Mouse (Mus musculus) R1 (cell line): ENCODE results near the gene Dock10.
A peak's percentile ranks its signal among the peaks of the same experiment; 100 is the strongest.

Experiments used
- DNase-seq: peaks from one replicate; pipeline ENCODE4 v3.0.0-alpha.2; 2018; ENCODE audit warnings: low read depth, low spot score

The Dock10 gene

DNA sequence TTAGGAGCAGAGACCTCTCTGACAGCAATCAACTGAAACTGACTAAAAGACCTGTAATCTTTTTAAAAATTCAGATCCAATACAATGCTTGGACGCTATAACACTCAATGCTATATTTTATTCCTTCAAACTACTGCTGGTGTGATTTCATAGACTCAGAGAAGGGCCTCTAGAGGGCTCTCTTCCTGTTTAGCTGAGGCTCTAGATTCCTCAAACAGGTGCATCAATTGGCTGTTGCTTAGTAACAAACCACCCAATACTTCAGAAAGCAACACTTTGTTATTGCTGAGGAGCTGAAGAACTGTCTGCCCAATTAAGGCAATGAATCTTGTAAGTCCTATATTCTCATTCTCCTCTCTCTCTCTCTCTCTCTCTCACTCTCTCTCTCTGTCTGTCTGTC lies 30.1 kb downstream of the Dock10 start:
- peak; percentile 27 for DNase-seq

DNA sequence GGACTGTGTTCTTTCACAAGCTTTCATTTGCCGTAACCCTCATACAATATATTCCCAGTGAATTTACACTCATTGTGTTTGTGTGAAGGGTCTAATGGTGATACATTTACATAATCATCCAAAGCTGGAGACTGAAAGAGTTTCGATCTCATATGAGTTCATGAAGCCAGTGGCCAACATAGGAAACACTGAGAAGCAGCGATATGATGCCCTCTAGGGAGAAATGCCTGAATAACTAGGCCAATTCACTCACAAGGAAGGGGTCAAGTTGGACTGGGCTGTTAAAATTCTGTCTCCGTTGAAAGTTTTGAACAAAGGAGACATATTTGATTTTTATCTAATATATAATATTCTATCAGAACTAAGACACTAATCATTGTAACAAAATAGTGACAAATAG lies 30.9 kb downstream of the Dock10 start:
- DNase-seq: no peak

DNA sequence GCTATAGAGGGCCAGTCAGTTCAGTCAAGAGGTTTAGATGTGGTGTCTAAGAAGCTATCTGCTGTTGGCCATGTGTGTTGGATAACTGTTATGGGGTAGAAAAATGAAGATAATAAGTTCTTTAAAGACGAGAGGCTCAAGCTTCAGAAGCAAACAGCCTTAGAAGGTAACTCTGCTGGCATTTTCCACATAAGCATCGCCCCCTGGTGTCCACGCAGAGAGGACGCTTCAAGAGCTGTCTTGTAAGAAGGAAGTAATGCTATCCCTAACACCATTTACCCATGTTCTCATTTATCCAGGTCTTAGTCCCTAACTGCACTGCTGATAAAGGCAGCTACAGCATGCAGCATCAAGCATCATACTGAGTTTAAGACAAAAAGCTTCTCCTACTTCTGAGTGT lies 35.7 kb downstream of the Dock10 start:
- peak; percentile 21 for DNase-seq

DNA sequence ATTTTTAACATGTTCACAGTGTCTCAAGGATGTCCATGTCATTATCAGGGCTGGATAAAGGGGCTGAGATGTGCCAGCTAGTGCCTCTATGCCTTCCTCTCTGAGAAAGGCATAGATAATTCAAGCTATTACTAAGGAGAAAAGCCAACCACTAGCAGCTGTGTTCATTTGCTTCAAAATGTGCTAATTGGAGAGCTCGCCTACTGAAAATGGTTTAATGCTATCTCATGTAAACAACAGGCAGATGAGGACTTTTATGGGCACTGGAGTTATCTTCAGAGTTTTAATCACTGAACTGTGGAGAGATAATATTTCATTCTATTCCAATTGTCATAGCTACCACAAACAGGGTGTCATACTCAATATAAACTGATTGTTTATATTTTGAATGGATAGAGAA lies 36.3 kb downstream of the Dock10 start:
- DNase-seq: no peak

DNA sequence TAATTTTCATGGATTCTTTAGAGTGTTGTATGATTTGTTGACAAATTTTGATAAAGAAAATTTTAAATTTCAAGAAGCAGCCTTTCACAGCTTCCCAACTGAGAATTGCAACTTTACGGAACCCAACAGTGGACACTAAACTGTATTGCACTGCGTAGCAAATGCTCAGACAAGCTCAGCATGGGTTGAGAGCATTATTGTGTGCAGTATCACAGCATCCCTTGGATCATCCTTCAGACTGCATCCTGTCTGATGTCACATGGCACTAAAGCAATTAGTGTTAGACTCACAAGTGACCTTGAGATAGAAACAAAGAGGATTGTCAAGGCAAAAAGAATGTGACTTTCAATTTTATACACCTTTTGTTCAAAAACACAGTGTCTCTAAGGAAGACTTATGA lies 37.1 kb downstream of the Dock10 start:
- no peak for DNase-seq

DNA sequence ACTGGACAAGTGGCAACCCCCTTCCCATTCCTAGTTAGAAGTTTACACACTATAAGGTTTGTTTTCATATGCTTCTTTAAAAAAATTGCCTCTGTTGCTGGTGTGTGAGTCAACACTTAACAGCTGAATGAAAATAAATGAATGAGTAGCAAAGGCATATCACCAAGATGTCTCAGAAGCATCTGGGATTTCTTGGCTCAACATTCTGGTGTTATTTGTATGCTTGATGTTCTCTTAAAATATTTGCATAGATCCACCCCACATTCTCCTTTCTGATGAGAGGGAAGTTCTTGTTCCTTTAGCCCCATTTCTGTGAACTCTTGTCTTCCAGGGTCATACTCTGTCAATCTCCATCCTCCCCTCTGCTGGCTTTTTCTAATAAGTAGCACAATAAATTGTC lies 38.2 kb downstream of the Dock10 start:
- no peak for DNase-seq

DNA sequence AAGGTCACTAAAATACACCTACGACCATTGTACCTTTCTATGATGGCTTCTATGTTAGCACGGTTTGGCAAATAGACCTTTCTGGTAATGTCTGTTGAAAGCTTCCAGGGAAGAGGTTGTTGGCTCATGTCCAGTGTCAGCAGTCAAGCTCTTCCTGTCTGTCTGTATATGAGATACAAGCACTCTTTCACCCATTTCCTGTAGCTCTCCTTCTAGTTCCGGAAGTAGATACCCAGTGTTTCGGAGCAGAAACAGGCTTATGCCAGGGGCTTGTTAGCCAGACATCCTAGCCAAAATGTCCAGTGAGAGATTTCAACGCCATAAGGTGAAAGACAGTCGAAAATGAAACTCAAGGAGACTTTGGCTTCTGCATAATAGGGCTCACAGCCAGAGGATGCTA lies 38.9 kb downstream of the Dock10 start:
- DNase-seq: no peak

DNA sequence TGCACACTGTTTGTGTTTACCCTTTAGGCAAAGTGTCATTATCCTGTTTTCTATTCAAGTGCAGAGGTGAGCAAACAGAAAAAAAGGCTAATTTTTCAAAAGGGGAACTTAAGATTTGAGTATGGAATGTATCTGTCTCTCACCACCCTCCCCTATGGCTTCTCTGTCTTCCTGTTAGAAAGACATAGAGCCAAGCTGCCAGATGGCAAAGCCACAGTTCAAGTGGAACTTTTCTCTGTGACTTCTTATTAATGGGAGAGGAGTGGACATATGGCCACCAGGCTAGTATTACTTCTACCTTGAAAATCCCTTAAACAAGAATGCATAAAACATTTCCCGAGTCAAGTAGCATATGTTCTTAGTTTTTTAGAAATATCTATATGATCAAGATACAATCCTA lies 39.7 kb downstream of the Dock10 start:
- no peak for DNase-seq

DNA sequence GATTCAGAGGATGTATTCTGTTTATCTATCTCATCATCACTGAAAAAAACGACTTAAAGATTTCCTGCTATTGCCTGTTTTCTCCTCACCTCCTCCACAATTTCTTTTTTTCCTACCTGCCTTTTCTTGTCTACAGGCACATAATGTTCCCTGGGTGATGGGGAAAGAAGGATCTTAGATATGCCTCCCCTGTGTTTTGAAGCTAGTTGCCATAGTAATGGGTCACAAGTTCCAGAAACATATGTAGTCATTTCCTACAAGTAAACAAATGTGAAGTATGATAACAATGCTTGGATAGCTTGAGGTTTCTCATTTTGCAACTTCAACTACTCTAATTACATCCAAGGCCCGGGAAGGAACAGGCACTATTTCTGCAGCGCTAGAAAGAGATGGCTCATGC lies 42.4 kb downstream of the Dock10 start:
- DNase-seq: no peak

DNA sequence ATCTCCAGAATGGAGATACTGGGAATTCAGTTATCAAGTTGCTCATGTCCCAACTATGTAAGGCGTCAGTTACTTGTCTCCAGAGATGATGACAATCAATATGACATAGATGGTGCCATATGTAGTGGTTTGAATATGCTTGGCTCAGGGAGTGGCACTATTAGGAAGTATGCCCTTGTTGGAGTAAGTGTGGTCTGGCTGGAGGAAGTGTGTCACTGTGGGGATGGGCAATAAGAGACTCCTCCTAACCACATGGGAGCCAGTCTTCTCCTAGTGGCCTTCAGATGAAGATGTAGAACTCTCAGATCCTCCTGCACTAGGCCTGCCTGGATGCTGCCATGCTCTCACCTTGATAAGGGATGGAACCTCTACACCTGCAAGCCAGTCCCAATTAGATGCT lies 44.4 kb downstream of the Dock10 start:
- no peak for DNase-seq

DNA sequence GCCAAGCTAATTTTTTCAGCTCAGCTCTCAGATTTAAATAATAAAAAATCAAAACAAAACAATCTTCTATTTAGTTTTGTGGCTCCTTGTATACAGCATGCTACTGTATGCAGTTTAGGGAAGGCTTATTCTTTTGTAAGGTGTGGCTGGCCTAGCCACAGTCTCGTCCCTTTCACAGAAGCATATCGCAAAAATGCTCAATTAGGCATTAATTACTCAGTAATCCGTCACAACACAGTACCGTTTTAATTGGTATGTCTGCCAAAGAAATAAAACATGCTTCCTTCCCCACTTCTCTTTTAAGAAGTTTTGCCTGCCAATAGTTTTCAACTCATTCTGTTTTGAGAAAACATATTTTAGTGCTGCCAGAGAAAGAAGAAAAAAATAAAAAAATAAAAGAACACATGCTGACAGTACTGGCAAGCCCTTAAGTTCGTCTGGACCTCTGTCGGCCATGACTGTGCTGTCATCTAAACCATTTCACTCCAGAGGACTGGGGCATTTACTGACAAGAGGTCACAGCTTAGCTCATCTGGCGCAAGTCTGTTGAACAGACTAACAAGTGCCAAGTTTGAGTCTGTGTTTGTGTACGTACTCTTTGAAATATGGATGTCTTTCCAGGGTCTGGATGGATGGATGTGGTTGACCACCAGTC lies 47.6 kb downstream of the Dock10 start:
- no peak for DNase-seq

DNA sequence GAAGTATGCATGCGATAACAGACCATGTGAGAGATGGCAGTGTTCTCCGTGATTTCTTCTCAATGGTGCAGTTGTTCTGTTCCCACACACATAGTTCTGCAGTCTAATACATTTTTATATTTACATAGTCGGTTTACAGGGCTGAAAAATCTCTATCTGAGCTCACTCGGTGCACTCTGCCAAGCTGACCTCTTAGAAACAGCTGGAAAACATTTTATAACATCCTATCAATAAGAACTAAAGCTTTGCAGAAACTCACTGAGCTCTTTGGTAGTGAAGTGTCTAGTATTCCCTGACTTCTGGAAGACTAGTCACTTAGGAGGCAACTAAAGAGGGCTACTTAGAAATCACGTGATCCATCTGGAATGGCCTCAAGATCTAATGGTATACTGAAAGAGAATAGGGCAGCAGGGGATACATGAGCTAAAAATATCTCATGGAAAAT lies 48.2 kb downstream of the Dock10 start:
- DNase-seq: no peak

DNA sequence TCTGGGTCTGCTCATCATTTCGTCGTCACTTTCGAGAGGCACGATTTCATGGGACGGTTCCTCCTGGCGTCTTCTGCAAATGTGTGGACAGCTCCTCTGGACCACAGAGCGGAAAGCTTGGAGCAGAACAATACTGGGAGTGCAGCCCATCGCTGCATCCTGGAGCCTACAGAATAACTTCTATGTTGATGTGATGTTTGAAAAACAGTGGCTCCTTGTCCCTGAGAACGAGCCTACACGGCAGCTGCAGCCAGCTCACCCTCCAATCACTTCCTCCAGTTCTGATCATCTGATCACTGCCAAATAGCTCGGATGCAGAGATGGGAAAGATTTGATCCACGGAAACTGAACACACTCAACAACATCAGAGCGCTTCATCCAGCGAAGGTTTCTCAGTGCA lies 49.0 kb downstream of the Dock10 start:
- no peak for DNase-seq

DNA sequence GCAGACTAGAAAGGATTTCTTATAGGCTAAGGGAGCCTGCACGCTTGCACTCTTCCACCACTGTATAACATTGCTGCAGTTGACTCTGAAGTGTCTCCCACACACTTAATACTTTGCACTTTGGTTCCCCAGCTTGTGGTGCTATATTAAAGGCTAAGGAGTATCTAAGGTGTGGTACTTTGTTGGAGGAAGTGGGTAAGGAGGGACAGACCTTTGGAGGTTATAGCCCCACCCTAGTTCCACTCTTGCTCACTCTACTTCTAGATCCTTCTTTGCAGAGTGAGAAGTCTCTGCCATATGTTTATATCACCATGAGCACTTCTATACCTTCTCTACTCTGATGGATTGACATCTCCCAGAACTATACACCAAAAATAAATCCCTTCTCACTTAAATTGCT lies 55.0 kb downstream of the Dock10 start:
- DNase-seq: no peak

DNA sequence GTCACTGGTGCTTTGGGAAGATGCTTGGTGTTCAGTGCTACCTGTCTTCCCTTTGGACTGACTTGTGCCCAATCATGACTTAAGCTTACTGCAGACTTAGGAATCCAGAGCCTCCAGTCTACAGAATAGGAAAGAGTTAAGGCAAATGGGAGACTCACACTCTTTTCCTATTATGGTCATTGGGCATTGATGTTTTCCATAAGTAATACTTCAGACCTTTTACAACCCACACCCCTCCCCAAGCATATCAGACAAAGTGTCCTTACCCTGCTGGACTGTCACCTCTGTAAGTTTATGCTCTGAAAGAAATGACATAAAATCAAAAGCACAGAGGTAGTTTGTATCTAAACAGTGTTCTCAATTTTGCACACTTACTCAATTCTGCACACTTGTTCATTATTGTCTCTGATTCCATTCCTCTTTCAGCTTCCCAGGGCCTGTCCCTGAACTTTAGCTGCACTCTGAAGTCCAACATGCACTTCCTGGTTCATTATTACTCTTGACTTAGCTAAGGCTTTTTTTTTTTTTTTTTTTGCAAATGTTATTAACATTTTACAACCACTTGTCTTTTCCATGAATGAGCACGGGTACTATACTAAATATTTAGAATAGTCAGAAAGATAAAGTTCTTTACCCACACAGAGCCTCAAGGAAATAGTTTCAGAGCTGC lies 82.2 kb downstream of the Dock10 start:
- no peak for DNase-seq

DNA sequence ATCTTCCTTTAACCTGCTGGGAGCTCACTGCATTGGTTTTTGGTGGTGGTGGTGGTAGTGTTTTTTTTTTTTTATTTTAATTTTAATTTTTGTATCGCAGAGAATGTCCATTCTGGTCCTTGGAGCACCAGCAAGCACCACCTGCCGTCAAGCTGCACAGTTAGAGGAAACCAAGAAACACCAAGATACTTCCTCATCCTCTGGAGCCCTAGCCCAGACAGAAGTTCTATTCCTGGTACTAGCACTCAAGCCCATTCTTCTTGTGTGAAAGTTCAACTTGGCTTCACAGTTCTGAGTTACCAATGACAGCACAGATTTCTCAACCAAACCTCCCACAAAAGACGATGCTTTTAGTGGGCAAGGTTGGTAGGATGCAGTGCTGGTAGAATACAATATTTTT lies 86.6 kb downstream of the Dock10 start:
- DNase-seq: no peak

DNA sequence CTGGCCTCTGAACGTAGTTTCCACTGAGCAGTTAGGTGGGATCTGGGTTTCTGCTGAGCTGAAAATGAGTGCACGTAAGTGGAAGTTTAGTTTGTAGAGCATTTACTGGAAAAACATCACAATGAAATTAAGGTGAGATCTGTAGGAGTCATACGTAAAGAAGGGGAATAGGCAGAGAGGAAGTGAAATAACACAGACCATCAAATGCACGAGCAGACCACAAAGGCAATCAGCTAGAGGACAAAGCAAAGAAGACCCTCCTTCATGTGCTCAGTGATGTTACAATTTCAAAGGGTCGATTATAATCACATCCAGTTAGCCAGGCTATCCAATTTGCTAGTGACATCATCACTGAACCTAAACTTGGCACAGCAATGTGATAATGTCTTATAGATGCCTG lies 87.3 kb downstream of the Dock10 start:
- DNase-seq: no peak

DNA sequence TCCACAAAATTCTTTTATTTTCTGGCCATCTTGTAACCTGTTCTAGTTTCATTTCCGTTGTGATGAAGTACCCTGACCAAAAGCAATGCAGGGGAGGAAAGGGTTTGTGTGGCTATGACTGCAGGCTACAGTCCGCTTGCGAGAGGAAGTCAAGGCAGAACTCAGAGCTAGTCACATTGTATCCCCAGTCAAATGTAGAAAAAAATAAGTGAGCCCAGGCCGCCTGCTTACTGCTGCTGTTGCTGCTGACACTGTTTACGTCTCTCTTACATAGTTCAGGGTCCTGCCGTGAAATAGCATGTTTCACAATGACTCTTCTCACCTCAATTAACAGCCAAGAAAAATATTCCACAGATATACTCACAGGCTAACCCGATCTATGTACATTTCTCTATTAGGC lies 87.9 kb downstream of the Dock10 start:
- DNase-seq: no peak

DNA sequence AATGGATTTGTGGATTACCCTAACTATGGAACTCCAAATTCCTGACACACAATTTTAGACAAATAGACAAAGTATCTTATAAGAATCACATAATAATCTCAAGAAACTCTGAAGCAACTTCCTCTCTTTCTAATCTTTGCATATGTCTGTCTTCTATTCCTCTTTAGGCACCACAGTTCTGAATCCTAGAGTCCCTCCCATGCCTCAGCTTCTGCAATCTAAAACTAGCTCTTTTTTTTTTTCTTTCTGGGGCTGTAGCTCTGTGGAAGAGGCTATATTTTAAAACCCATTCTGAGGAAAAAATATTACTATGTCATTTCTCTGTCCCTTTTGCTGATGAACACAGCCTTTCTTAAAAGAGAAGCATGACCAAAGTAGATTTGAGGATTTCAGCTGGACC lies 92.6 kb downstream of the Dock10 start:
- DNase-seq: no peak

DNA sequence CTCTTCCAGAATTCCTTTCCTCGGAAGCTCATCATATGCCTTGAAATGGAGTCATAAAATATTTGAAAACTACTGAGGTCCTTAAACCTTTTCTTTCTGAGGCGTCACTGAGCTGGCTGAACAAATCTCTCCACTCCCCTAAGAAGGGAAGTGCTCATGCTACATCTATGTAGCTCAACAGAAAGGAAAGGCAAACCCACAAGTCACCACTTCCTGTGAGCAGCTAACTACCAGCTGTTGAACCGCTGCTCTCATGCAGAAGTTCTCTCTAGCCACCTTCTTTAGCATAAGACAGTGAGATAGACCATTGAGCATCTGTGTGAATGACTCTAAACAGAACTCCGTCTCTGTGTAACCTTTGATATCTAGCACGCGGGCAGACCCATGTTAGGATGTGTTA lies 93.2 kb downstream of the Dock10 start:
- DNase-seq: no peak

DNA sequence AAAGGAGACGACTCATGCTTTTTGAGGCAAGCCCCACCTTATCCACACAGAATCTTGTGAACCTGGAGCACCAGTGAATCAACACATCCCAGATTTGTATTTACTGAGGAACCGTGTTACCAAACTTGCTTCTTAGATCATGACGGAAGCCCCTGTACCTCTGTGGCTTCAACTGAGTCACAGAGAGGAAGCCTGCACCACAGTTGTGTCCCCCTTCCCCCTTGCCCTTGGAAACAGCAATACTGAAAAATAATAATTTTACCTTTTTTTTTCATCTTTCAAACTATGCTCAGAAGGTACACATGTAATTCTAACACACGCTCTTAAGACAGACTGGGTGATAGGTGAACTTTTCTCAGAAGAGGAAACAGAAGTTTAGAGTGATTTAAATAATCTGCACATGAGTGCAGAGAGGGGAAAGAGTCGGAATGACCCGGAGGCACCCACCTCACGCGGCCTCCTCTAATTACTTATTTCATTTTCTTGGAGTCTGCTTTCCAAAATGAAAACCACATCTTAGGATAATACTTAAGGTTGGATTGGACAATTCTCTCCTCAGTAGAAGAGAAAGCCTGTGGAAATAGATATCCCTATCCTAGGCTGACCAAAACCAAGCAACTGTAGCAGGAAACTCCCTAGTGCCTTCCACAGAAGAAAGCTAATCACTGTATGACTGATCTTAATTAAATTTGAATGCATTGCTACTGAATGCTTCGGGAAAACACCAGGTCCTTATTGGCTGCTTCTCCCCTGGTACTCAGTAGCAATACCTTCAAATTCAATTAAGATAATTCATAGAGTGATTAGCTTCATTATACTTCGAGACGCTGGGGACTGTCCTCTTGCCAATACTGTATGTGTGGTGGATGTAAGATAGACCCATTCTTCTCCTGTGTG lies 96.6 kb downstream of the Dock10 start:
- no peak for DNase-seq

DNA sequence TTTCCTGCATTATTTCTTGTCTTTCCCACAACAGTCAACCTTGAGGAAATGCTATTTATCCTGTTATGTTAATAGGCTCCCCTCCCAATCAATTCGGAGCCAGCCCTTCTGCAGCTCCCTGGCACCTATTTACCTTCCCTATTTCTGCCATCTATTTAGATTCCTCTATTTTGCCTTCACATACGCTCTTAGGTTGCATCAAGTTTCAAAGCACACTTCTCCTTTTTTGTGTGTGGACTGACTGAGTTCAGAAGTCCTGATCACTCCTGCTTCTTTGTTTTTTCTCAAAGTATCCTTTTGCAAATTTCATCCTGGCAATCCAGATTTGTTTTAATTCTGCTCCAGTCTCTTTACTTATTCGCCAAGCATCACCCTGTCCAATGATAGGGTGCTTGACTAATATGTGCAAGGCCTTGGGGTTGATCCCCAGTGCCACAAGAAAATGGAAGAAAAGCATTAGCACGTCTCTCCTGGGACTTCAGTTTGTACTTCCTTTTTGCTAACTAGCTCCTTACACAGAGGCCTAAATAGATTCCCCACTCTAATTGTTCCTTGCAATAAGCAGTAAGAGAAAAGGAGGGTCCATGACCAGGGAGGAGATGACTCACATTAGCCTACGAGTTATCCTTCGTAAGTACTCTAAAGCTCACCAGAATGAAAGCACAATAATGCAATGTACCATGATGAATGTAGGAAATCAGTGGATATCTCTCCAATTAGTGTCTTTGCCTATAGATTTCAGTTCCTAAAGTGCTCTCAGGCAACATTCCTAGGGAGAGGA lies 98.7 kb downstream of the Dock10 start:
- DNase-seq: no peak
